Mouse (Mus musculus): ENCODE data around the gene Ifna4. TPM values are rescaled to one million over a fixed set of nuclear protein-coding genes. Genes with fewer than 3 reads are reported as not detected.
"Not testable (repeated sequence)": the region's sequence is repeated elsewhere in the genome, so short reads cannot be mapped to it uniquely, and the experiment has no call there.

Ifna4 gene
- polyA plus RNA-seq, 1 experiment from 2014 or later, result not detected

GRCm38 (mm10) chr4:88805761-88806160, 35.9 kb upstream of the Ifna4 start:
- H3K4me3 ChIP-seq (replicated peaks; ENCODE audit: low read depth, low read length); H3K27ac ChIP-seq; H3K4me2 ChIP-seq (ENCODE audit: low read length); H3K9ac ChIP-seq (ENCODE audit: low read depth, low read length); H3K36me3 ChIP-seq (ENCODE audit: insufficient read depth, low read length); DNase-seq (ENCODE audit: low spot score); ATAC-seq (replicated peaks; ENCODE audit: low FRiP score, low read depth); H3K4me1 ChIP-seq (replicated peaks; ENCODE audit: insufficient read depth, low read length); H3K9me3 ChIP-seq (replicated peaks; ENCODE audit: low read length); H3K27me3 ChIP-seq (ENCODE audit: insufficient read depth, low read length): not testable (repeated sequence)
- WGBS, result no CpG with 5 or more reads among the region's 34 CpGs
- peak; percentile 39 for TF ChIP-seq CTCF (IDR thresholded peaks at IDR 0.05; ENCODE audit: low read depth)

GRCm38 (mm10) chr4:88815928-88816327, 25.7 kb upstream of the Ifna4 start, which contains the start of gene Ifna7:
Gene Ifna7, plus strand, starts transcription at chr4:88816228.
- Histone ChIP-seq H3K9me3 (replicated peaks; ENCODE audit: low read length) (no peaks in the 10 kb centered on the region), H3K27ac (no peak within 1 kb of the TSS), H3K4me1 (replicated peaks; ENCODE audit: insufficient read depth, low read length) (no peaks in the 10 kb centered on the region), H3K4me3 (replicated peaks; ENCODE audit: low read depth, low read length) (no peak within 1 kb of the TSS), H3K4me2 (ENCODE audit: low read length) (no peak within 1 kb of the TSS), H3K27me3 (ENCODE audit: insufficient read depth, low read length) (no peaks in the 10 kb centered on the region), H3K36me3 (ENCODE audit: insufficient read depth, low read length) (no peaks in the 10 kb centered on the region), H3K9ac (ENCODE audit: low read depth, low read length) (no peak within 1 kb of the TSS)
- TF ChIP-seq CTCF (IDR thresholded peaks at IDR 0.05; ENCODE audit: low read depth), result no peak
- DNase-seq (ENCODE audit: low spot score) (no peak), ATAC-seq (replicated peaks; ENCODE audit: low FRiP score, low read depth) (no peak)
- WGBS, result 63% methylated on average over 3 of the region's 3 CpGs

- Histone ChIP-seq H3K36me3 (ENCODE audit: insufficient read depth, low read length) (no peaks in the 10 kb centered on the region), H3K27me3 (ENCODE audit: insufficient read depth, low read length) (no peaks in the 10 kb centered on the region), H3K4me2 (ENCODE audit: low read length) (no peak within 1 kb of the TSS), H3K4me3 (replicated peaks; ENCODE audit: low read depth, low read length) (no peak within 1 kb of the TSS), H3K9me3 (replicated peaks; ENCODE audit: low read length) (no peaks in the 10 kb centered on the region), H3K27ac (no peak within 1 kb of the TSS), H3K4me1 (replicated peaks; ENCODE audit: insufficient read depth, low read length) (no peaks in the 10 kb centered on the region), H3K9ac (ENCODE audit: low read depth, low read length) (no peak within 1 kb of the TSS)
- 79% methylated on average over 1 of the region's 1 CpGs for WGBS
- DNase-seq (ENCODE audit: low spot score), result no peak
- no peak for TF ChIP-seq CTCF (IDR thresholded peaks at IDR 0.05; ENCODE audit: low read depth)
- no peak for ATAC-seq (replicated peaks; ENCODE audit: low FRiP score, low read depth)
These were observed 22.0 kb upstream of the Ifna4 start, which contains the start of gene Ifna11 for GRCm38 (mm10) chr4:88819659-88820058. Gene Ifna11, plus strand, starts transcription at chr4:88819959.

- peak; percentile 51 for DNase-seq (ENCODE audit: low spot score)
- ATAC-seq (replicated peaks; ENCODE audit: low FRiP score, low read depth), result no peak
- TF ChIP-seq CTCF (IDR thresholded peaks at IDR 0.05; ENCODE audit: low read depth), result peak; percentile 66
- H3K4me3 ChIP-seq (replicated peaks; ENCODE audit: low read depth, low read length), result no peak overlapping the region
- H3K36me3 ChIP-seq (ENCODE audit: insufficient read depth, low read length), result no peaks in the 10 kb centered on the region
- no peak overlapping the region for H3K27ac ChIP-seq
- H3K4me1 ChIP-seq (replicated peaks; ENCODE audit: insufficient read depth, low read length), result no peaks in the 10 kb centered on the region
- 23% methylated on average over 4 of the region's 4 CpGs for WGBS
- H3K27me3 ChIP-seq (ENCODE audit: insufficient read depth, low read length), result no peaks in the 10 kb centered on the region
- no peak overlapping the region for H3K4me2 ChIP-seq (ENCODE audit: low read length)
- no peaks in the 10 kb centered on the region for H3K9me3 ChIP-seq (replicated peaks; ENCODE audit: low read length)
- H3K9ac ChIP-seq (ENCODE audit: low read depth, low read length), result no peak overlapping the region
These were observed 18.7 kb upstream of the Ifna4 start for GRCm38 (mm10) chr4:88822995-88823394.

- not testable (repeated sequence) for H3K27me3 ChIP-seq (ENCODE audit: insufficient read depth, low read length); ATAC-seq (replicated peaks; ENCODE audit: low FRiP score, low read depth); DNase-seq (ENCODE audit: low spot score); H3K4me3 ChIP-seq (replicated peaks; ENCODE audit: low read depth, low read length); H3K36me3 ChIP-seq (ENCODE audit: insufficient read depth, low read length); H3K9me3 ChIP-seq (replicated peaks; ENCODE audit: low read length); H3K9ac ChIP-seq (ENCODE audit: low read depth, low read length); H3K4me2 ChIP-seq (ENCODE audit: low read length); H3K4me1 ChIP-seq (replicated peaks; ENCODE audit: insufficient read depth, low read length); H3K27ac ChIP-seq
These were observed 14.5 kb upstream of the Ifna4 start, which contains the start of gene Ifna6 for GRCm38 (mm10) chr4:88827116-88827515. Gene Ifna6, plus strand, starts transcription at chr4:88827416.

- ATAC-seq (replicated peaks; ENCODE audit: low FRiP score, low read depth), result no peak
- WGBS, result 32% methylated on average over 4 of the region's 4 CpGs
- H3K36me3 ChIP-seq (ENCODE audit: insufficient read depth, low read length), result no peaks in the 10 kb centered on the region
- no peak overlapping the region for H3K9ac ChIP-seq (ENCODE audit: low read depth, low read length)
- peak; percentile 59 for DNase-seq (ENCODE audit: low spot score)
- peak; percentile 64 for TF ChIP-seq CTCF (IDR thresholded peaks at IDR 0.05; ENCODE audit: low read depth)
- H3K27me3 ChIP-seq (ENCODE audit: insufficient read depth, low read length), result no peaks in the 10 kb centered on the region
- H3K4me1 ChIP-seq (replicated peaks; ENCODE audit: insufficient read depth, low read length), result no peaks in the 10 kb centered on the region
- H3K27ac ChIP-seq, result no peak overlapping the region
- H3K4me3 ChIP-seq (replicated peaks; ENCODE audit: low read depth, low read length), result no peak overlapping the region
- no peak overlapping the region for H3K4me2 ChIP-seq (ENCODE audit: low read length)
- H3K9me3 ChIP-seq (replicated peaks; ENCODE audit: low read length), result no peaks in the 10 kb centered on the region
These were observed 11.1 kb upstream of the Ifna4 start for GRCm38 (mm10) chr4:88830523-88830922.

- not testable (repeated sequence) for H3K4me2 ChIP-seq (ENCODE audit: low read length); H3K27ac ChIP-seq; H3K27me3 ChIP-seq (ENCODE audit: insufficient read depth, low read length); H3K9me3 ChIP-seq (replicated peaks; ENCODE audit: low read length); ATAC-seq (replicated peaks; ENCODE audit: low FRiP score, low read depth); H3K36me3 ChIP-seq (ENCODE audit: insufficient read depth, low read length); DNase-seq (ENCODE audit: low spot score); H3K4me3 ChIP-seq (replicated peaks; ENCODE audit: low read depth, low read length); H3K4me1 ChIP-seq (replicated peaks; ENCODE audit: insufficient read depth, low read length); H3K9ac ChIP-seq (ENCODE audit: low read depth, low read length)
- 64% methylated on average over 1 of the region's 1 CpGs for WGBS
These were observed 6.4 kb upstream of the Ifna4 start, which contains the start of gene Ifna5 for GRCm38 (mm10) chr4:88835225-88835624. Gene Ifna5, plus strand, starts transcription at chr4:88835525.

All from kidney, postnatal 0 days (tissue).